Mouse (Mus musculus) lung, postnatal 0 days (tissue): ENCODE measurements around the gene Spata17.

Source experiments
- CTCF ChIP-seq: IDR thresholded peaks from 2 replicates; pipeline ENCODE4 v1.5.1; 2016; ENCODE audit warnings: antibody characterized with exemption, mild to moderate bottlenecking
- EP300 ChIP-seq: IDR thresholded peaks from 2 replicates; pipeline ENCODE4 v1.6.1; 2016; ENCODE audit warnings: antibody characterized with exemption, mild to moderate bottlenecking, control low read depth

- TF ChIP-seq CTCF (no peak), EP300 (no peak)
Observed at GRCm38 (mm10) chr1:187077043-187077334, 138.3 kb downstream of the Spata17 start.
